Mouse (Mus musculus) hindbrain, postnatal 0 days (tissue): ENCODE data around the gene Zfp759. TPM values are rescaled to one million over a fixed set of nuclear protein-coding genes. Genes with fewer than 3 reads are reported as not detected.
"Not testable (repeated sequence)": the region's sequence is repeated elsewhere in the genome, so short reads cannot be mapped to it uniquely, and the experiment has no call there.

Source experiments
- ATAC-seq: fragments of 200-750 bp; cut with Nextera tagmentation; 2 replicates; pipeline ENCODE4 v1.8.0; 2017; ENCODE audit warnings: mild to moderate bottlenecking, moderate TSS enrichment, moderate library complexity
- DNase-seq: peaks from one replicate; pipeline ENCODE4 v3.0.0-alpha.2; 2015; ENCODE audit warnings: low spot score
- H3K27ac ChIP-seq: fragments of 300-500 bp; sonication (generic); 2 replicates; pipeline ENCODE4 v1.5.1; 2014; ENCODE audit warnings: mild to moderate bottlenecking
- H3K27me3 ChIP-seq: fragments of 300-500 bp; sonication (generic); 2 replicates; pipeline ENCODE4 v1.6.1; 2014; ENCODE audit warnings: low read length, mixed read lengths; ENCODE audit not compliant: insufficient read depth
- H3K36me3 ChIP-seq: fragments of 300-500 bp; sonication (generic); 2 replicates; pipeline ENCODE4 v1.6.1; 2014; ENCODE audit warnings: low read length, mixed read lengths; ENCODE audit not compliant: insufficient read depth
- H3K4me1 ChIP-seq: fragments of 300-500 bp; sonication (generic); 2 replicates; pipeline ENCODE4 v1.6.1; 2014; ENCODE audit warnings: antibody characterized with exemption, low read length, mixed read lengths; ENCODE audit not compliant: insufficient read depth
- H3K4me2 ChIP-seq: fragments of 300-500 bp; sonication (generic); 2 replicates; pipeline ENCODE4 v1.6.1; 2014; ENCODE audit warnings: low read depth, mild to moderate bottlenecking, low read length, moderate library complexity, mixed read lengths
- H3K4me3 ChIP-seq: fragments of 300-500 bp; sonication (generic); 2 replicates; pipeline ENCODE4 v1.5.1; 2014; ENCODE audit warnings: low read length
- H3K9ac ChIP-seq: fragments of 300-500 bp; sonication (generic); replicated peaks from 2 replicates; pipeline ENCODE4 v1.6.1; 2014; ENCODE audit warnings: mild to moderate bottlenecking, low read length, moderate library complexity, mixed read lengths
- H3K9me3 ChIP-seq: fragments of 300-500 bp; sonication (generic); 2 replicates; pipeline ENCODE4 v1.6.1; 2016; ENCODE audit warnings: low read length, mixed read lengths
- CTCF ChIP-seq: IDR thresholded peaks from 2 replicates; pipeline ENCODE4 v1.5.1; 2016; ENCODE audit warnings: antibody characterized with exemption, control low read depth, low read depth
- WGBS: fragments of 180-500 bp; shearing (Covaris S2); extraction: QIAGEN DNeasy Blood & Tissue Kit; methylation state at CpG from one replicate; pipeline ENCODE4 v1.1.7; 2014; 5-methylcytosine and 5-hydroxymethylcytosine counted together
- polyA plus RNA-seq: library from polyadenylated mRNA; unstranded; fragments of >200 nt; fragmentation: Nextera tagmentation; extraction: Ambion mirVana; gene quantifications from 2 replicates; pipeline ENCODE4 v1.2.1, GENCODE M21; 2015
- total RNA-seq: library from RNA; depleted of rRNA; stranded (reverse); fragments of >200 nt; gene quantifications from 2 replicates; pipeline ENCODE4 v1.2.3, GENCODE M21; 2014; rRNA removed

The Zfp759 gene
- total RNA-seq (4.8 and 5.9 TPM in 2 replicates), polyA plus RNA-seq (2.2 and 2.5 TPM in 2 replicates)

GRCm38 (mm10) chr13:67121360-67121759, at the start of gene Zfp759:
TSS of gene Zfp759 (plus strand) at chr13:67121660.
- H3K4me1 ChIP-seq, H3K9me3 ChIP-seq, H3K4me2 ChIP-seq, ATAC-seq, H3K9ac ChIP-seq, H3K27ac ChIP-seq, H3K27me3 ChIP-seq, DNase-seq, H3K4me3 ChIP-seq, H3K36me3 ChIP-seq: not testable (repeated sequence)

- Histone ChIP-seq H3K4me1 (no peaks in the 10 kb centered on the region), H3K4me2 (no peak overlapping the region), H3K36me3 (peaks cover 32% of the 10 kb centered on the region), H3K27ac (no peak overlapping the region), H3K4me3 (no peak overlapping the region), H3K9ac (no peak overlapping the region), H3K27me3 (no peaks in the 10 kb centered on the region), H3K9me3 (peaks cover 17% of the 10 kb centered on the region)
- 96% methylated on average over 2 of the region's 2 CpGs for WGBS
- no peak for TF ChIP-seq CTCF
- DNase-seq: no peak
- no peak for ATAC-seq
Measured at GRCm38 (mm10) chr13:67072786-67073185, 48.7 kb upstream of the Zfp759 start.

GRCm38 (mm10) chr13:67077244-67077643, 44.2 kb upstream of the Zfp759 start:
- Histone ChIP-seq H3K9ac (no peak overlapping the region), H3K9me3 (peaks cover 7% of the 10 kb centered on the region; the same call in 1 of the 2 replicates), H3K36me3 (peaks cover 14% of the 10 kb centered on the region; the same call in 1 of the 2 replicates), H3K27ac (no peak overlapping the region), H3K4me2 (no peak overlapping the region), H3K4me3 (no peak overlapping the region), H3K27me3 (no peaks in the 10 kb centered on the region), H3K4me1 (no peaks in the 10 kb centered on the region)
- no peak for TF ChIP-seq CTCF
- DNase-seq: no peak
- WGBS: 99% methylated on average over 2 of the region's 2 CpGs
- ATAC-seq: no peak

GRCm38 (mm10) chr13:67081142-67081713, 40.2 kb upstream of the Zfp759 start:
- Histone ChIP-seq H3K9me3 (no peaks in the 10 kb centered on the region; the same call in 1 of the 2 replicates), H3K4me1 (no peaks in the 10 kb centered on the region), H3K27me3 (no peaks in the 10 kb centered on the region), H3K9ac (peak overlapping the region; percentile 54), H3K4me2 (peak overlapping the region; percentile 72), H3K27ac (peak overlapping the region; percentile 76), H3K36me3 (no peaks in the 10 kb centered on the region), H3K4me3 (peak overlapping the region; percentile 66)
- under 1% methylated on average over 24 of the region's 24 CpGs for WGBS
- DNase-seq (peak; percentile 89), ATAC-seq (peak; percentile 99)
- no peak for TF ChIP-seq CTCF

GRCm38 (mm10) chr13:67081946-67082345, 39.5 kb upstream of the Zfp759 start:
- DNase-seq (no peak), ATAC-seq (no peak)
- TF ChIP-seq CTCF: no peak

GRCm38 (mm10) chr13:67090154-67090553, 31.3 kb upstream of the Zfp759 start:
- Histone ChIP-seq H3K36me3 (no peaks in the 10 kb centered on the region), H3K9me3 (no peaks in the 10 kb centered on the region), H3K4me1 (no peaks in the 10 kb centered on the region), H3K4me2 (no peak overlapping the region), H3K4me3 (no peak overlapping the region), H3K27me3 (no peaks in the 10 kb centered on the region), H3K9ac (no peak overlapping the region), H3K27ac (no peak overlapping the region)
- TF ChIP-seq CTCF: no peak
- 81% methylated on average over 1 of the region's 1 CpGs for WGBS
- ATAC-seq: no peak
- DNase-seq: no peak

More at GRCm38 (mm10) chr13:67081946-67082345, 39.5 kb upstream of the Zfp759 start:
- Histone ChIP-seq H3K4me3 (peak overlapping the region; percentile 66), H3K36me3 (no peaks in the 10 kb centered on the region), H3K9ac (peak overlapping the region; percentile 54; the same call in 1 of the 2 replicates), H3K27me3 (no peaks in the 10 kb centered on the region), H3K9me3 (no peaks in the 10 kb centered on the region; the same call in 1 of the 2 replicates), H3K4me1 (no peaks in the 10 kb centered on the region), H3K27ac (peak overlapping the region; percentile 76), H3K4me2 (peak overlapping the region; percentile 72)
- 86% methylated on average over 1 of the region's 1 CpGs for WGBS

- ATAC-seq (no peak), DNase-seq (no peak)
- Histone ChIP-seq H3K9ac (no peak within 1 kb of the TSS), H3K27ac (no peak within 1 kb of the TSS), H3K4me1 (no peaks in the 10 kb centered on the region), H3K27me3 (no peaks in the 10 kb centered on the region), H3K36me3 (no peaks in the 10 kb centered on the region), H3K4me3 (no peak within 1 kb of the TSS), H3K9me3 (no peaks in the 10 kb centered on the region), H3K4me2 (no peak within 1 kb of the TSS)
- no peak for TF ChIP-seq CTCF
- 91% methylated on average over 10 of the region's 10 CpGs for WGBS
Measured at GRCm38 (mm10) chr13:67097876-67098275, 23.6 kb upstream of the Zfp759 start, which contains the start of gene Zfp708. TSS of gene Zfp708 (minus strand) at chr13:67097976.
